Mouse (Mus musculus) midbrain, embryonic 10.5 days (tissue): ENCODE results near the gene Vcp. TPM values are rescaled to one million over a fixed set of nuclear protein-coding genes. Genes with fewer than 3 reads are reported as not detected.

ENCODE experiments used
- DNase-seq: peaks from one replicate; pipeline ENCODE4 v3.0.0-alpha.2; 2017; ENCODE audit warnings: low spot score
- H3K27ac ChIP-seq: fragments of 300-500 bp; sonication (generic); replicated peaks from 2 replicates; pipeline ENCODE4 v1.5.1; 2016; ENCODE audit warnings: mild to moderate bottlenecking
- H3K27me3 ChIP-seq: fragments of 300-500 bp; sonication (generic); 2 replicates; pipeline ENCODE4 v1.6.1; 2016; ENCODE audit warnings: low read depth, mild to moderate bottlenecking; ENCODE audit not compliant: poor library complexity, severe bottlenecking
- H3K36me3 ChIP-seq: fragments of 300-500 bp; sonication (generic); 2 replicates; pipeline ENCODE4 v1.6.1; 2016; ENCODE audit warnings: mild to moderate bottlenecking, moderate library complexity
- H3K4me1 ChIP-seq: fragments of 300-500 bp; sonication (generic); 2 replicates; pipeline ENCODE4 v1.6.1; 2016
- H3K4me3 ChIP-seq: fragments of 300-500 bp; sonication (generic); 2 replicates; pipeline ENCODE4 v1.5.1; 2016; ENCODE audit warnings: mild to moderate bottlenecking, moderate library complexity
- H3K9me3 ChIP-seq: fragments of 300-500 bp; sonication (generic); replicated peaks from 2 replicates; pipeline ENCODE4 v1.6.1; 2016; ENCODE audit warnings: mild to moderate bottlenecking
- WGBS: fragments of 180-500 bp; shearing (Covaris S2); methylation state at CpG from one replicate; pipeline ENCODE4 v1.1.7; 2016; 5-methylcytosine and 5-hydroxymethylcytosine counted together
- polyA plus RNA-seq: library from polyadenylated mRNA; unstranded; fragments of >200 nt; fragmentation: Nextera tagmentation; extraction: Ambion mirVana; gene quantifications from 2 replicates; pipeline ENCODE4 v1.2.1, GENCODE M21; 2016

Vcp gene
- polyA plus RNA-seq, 1 experiment from 2014 or later, result 656 TPM

DNA sequence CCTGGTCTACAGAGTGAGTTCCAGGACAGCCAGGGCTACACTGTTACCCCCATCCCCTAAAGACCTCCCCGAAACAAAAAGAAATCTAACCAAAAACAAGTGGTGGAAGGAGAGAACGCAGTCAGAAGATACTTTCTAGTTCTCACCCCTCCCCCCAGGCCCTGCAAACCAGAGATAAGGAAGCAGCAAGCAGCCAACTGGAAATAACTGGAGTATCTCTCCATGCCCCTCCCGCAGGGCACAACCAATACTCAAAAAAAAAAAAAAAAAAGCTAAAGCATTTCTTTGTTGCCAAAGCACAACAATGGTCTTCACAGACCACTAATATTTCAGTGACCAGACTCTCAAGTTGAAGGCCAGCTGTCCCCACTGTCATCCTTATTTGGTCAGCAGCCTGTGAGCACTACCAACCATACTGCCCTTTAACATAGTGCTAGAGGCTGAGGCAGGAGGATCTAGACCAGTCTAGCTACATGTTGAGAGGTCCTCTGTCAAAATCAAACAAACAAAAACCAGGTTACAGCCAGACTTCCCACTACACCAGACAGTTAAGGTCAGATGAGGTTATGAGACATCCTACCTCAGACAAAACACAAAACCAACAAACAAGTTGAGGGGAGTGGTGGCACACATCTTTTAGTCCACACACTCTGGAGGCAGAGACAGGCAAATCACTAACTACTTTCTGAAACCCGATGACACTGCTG lies 37.7 kb upstream of the Vcp start:
- no peak for DNase-seq
- peaks cover 56% of the 10 kb centered on the region for H3K4me1 ChIP-seq
- H3K27ac ChIP-seq, result no peak overlapping the region; the same call in 1 of the 2 replicates
- no peaks in the 10 kb centered on the region for H3K9me3 ChIP-seq
- no peaks in the 10 kb centered on the region for H3K27me3 ChIP-seq
- WGBS, result 79% methylated on average over 4 of the region's 4 CpGs
- H3K36me3 ChIP-seq, result peaks cover 47% of the 10 kb centered on the region
- H3K4me3 ChIP-seq, result 0 out of 2 replicates have a peak overlapping the region, but pooled peaks have one; percentile 81

DNA sequence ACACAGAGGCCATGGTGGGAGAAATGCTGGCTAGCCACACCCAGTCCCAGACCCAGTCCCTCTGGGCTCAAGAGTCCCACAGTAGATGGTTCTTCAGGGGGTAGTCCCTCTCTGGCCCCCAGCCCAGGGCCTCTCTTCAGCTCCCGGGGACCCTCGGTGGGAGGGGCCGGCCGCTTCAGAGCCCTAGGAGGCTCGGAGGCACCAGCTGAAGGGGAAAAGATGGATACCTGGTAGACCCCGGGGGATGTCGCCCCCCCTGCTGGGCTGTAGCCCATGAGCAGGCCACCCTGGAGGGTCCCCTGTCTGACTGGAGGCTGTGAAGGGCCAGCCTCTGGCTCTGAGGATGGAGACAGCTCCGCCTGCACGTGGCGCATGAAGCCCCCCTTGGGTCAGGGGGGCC lies 36.0 kb upstream of the Vcp start:
- H3K36me3 ChIP-seq, result peaks cover 49% of the 10 kb centered on the region
- H3K4me1 ChIP-seq, result peaks cover 63% of the 10 kb centered on the region
- H3K27me3 ChIP-seq, result no peaks in the 10 kb centered on the region

DNA sequence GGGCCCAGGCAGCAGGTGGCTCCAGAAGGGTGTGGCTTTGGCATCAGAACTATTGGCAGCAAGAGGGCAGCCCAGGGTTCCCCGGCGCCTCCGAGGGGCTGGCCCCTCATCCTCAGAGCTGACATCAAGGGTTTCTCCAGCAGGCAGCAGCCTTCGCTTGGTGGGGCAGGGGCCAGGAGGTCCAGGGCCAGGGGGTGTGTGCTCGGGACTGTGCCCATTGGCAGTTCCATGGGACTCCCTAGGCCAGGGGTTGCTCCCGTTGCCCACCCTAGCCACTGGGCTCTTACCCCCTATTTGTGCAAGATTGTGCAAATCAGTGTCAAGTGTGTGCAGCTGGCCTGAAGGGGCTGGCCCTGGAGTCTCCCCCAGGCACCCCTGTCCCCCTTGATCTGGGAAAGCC lies 35.5 kb upstream of the Vcp start:
- H3K4me3 ChIP-seq, result no peak overlapping the region
- no peak for DNase-seq
- H3K27ac ChIP-seq, result no peak overlapping the region
- H3K4me1 ChIP-seq, result peaks cover 59% of the 10 kb centered on the region
- H3K27me3 ChIP-seq, result no peaks in the 10 kb centered on the region
- 95% methylated on average over 6 of the region's 6 CpGs for WGBS
- H3K36me3 ChIP-seq, result peaks cover 49% of the 10 kb centered on the region
- no peaks in the 10 kb centered on the region for H3K9me3 ChIP-seq

More for the DNA sequence above, 36.0 kb upstream of the Vcp start:
- Histone ChIP-seq H3K27ac (no peak overlapping the region), H3K4me3 (peak overlapping the region; percentile 14; the same call in 1 of the 2 replicates), H3K9me3 (no peaks in the 10 kb centered on the region)
- DNase-seq, result no peak
- WGBS, result 93% methylated on average over 10 of the region's 10 CpGs

DNA sequence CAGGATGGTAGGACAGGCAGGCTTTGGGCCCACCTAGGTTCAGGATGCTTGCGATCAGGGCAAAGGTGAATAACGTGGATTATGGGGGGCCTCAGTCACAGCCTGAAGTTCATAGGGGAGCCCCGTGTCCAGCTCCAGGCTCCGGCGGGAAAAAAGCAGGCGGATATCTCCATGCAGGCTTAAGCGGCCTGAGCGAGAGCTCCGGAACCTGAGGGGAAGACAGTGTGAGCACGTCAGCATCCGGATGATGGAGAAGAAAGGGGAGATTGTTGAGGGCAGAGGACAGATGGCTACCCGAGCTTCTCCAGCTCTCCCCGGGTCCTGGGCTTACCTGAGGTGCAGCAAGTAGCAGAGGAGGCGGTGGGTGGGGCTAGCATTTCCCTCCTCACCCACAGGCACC lies 33.2 kb upstream of the Vcp start:
- peaks cover 48% of the 10 kb centered on the region for H3K4me1 ChIP-seq
- 88% methylated on average over 14 of the region's 14 CpGs for WGBS
- DNase-seq, result no peak
- H3K4me3 ChIP-seq, result no peak overlapping the region
- no peak overlapping the region for H3K27ac ChIP-seq
- H3K9me3 ChIP-seq, result no peaks in the 10 kb centered on the region
- peaks cover 66% of the 10 kb centered on the region for H3K36me3 ChIP-seq
- H3K27me3 ChIP-seq, result no peaks in the 10 kb centered on the region

DNA sequence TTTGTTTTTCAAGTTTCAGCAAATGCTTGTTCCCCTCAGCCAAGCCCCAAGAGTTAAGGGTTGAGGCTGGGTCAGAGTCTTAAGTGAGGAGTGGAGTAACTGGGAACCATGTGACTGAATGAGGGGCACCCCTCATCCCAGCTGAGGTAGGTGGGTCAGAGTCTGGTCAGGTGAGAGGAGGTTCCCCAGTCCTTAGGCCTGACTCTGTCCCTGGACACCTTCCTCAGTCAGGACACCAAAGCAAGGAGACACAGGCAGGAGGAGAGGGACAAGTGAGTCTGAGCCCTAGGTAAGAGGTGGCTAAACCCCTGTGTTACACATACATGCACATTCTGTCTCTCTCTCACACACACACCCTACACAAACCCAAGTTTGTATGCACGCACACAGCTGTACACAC lies 32.2 kb upstream of the Vcp start:
- H3K4me3 ChIP-seq, result no peak overlapping the region
- H3K4me1 ChIP-seq, result peaks cover 39% of the 10 kb centered on the region
- H3K27ac ChIP-seq, result peak overlapping the region; percentile 94
- no peaks in the 10 kb centered on the region for H3K27me3 ChIP-seq
- 92% methylated on average over 1 of the region's 1 CpGs for WGBS
- DNase-seq, result no peak
- H3K36me3 ChIP-seq, result peaks cover 76% of the 10 kb centered on the region
- H3K9me3 ChIP-seq, result no peaks in the 10 kb centered on the region

DNA sequence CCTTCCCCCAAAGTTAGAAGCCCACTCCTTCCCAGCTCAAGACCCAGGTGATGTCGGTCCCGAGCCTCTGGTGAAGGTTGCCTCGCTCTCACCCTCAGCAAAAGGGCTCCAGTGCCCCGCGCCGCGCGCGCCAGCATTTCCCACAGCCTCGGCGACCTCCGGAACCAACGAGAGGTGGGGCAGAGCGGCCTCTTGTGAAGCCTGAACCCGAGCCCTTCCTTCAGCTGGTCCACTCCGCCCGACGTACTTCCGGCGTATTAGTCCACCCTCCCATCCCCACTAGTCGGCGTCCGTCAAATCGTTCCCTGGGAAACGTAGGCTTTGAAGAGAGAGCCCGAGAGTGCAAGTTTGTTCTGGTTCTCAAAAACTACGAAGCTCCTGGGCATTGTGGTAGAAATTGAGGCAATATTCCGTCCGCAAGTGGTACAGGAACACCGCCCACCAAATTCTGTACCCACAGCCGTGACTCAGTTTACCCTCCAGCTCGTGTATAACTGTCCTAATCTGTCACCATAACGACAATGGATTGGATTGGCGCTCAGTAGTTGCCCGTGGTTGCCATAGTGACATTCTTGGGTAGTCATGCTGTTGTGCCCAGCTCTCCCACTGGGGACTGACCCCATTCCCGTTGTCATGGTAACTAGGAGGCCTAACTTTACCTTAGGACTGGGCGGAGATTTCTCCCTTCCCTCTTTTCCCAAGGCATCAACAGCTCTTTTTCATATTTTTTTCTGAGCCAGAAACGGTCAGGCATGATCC lies 31.1 kb upstream of the Vcp start, which contains the start of gene Stoml2:
TSS of gene Stoml2 (minus strand) at position 474 of the 759 bp plus-strand sequence.
- DNase-seq, result peak; percentile 92
- peaks cover 35% of the 10 kb centered on the region for H3K4me1 ChIP-seq
- peak within 1 kb of the TSS; percentile 86 for H3K4me3 ChIP-seq
- no peaks in the 10 kb centered on the region for H3K9me3 ChIP-seq
- peak within 1 kb of the TSS; percentile 94 for H3K27ac ChIP-seq
- peaks cover 79% of the 10 kb centered on the region for H3K36me3 ChIP-seq
- under 1% methylated on average over 38 of the region's 38 CpGs for WGBS
- no peaks in the 10 kb centered on the region for H3K27me3 ChIP-seq

DNA sequence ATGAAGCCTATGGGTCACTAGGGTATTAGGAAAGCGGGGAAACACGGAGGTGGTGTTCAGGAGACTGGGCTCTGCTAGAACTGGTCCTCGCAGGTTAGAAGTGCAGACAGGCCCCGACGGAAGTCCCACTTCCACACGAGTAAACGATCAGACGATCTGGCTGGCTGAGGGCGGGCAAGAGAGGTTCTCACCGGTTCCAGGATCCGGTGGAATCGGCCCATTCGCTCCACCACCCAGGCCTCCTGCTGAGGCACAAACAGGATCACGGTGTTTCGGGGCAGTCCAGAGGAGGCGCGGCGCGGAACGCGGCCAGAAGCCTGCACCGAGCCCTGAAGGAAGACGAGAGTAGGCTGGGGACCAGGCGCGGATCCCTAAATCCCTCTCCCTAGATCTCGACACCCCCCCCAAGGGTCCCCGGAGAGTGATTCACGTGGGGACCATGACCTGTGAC lies 30.5 kb upstream of the Vcp start:
- Histone ChIP-seq H3K27ac (peak overlapping the region; percentile 94), H3K4me1 (peaks cover 36% of the 10 kb centered on the region), H3K27me3 (no peaks in the 10 kb centered on the region), H3K4me3 (peak overlapping the region; percentile 86), H3K36me3 (peaks cover 73% of the 10 kb centered on the region), H3K9me3 (no peaks in the 10 kb centered on the region)
- DNase-seq, result no peak
- WGBS, result 2% methylated on average over 28 of the region's 28 CpGs

DNA sequence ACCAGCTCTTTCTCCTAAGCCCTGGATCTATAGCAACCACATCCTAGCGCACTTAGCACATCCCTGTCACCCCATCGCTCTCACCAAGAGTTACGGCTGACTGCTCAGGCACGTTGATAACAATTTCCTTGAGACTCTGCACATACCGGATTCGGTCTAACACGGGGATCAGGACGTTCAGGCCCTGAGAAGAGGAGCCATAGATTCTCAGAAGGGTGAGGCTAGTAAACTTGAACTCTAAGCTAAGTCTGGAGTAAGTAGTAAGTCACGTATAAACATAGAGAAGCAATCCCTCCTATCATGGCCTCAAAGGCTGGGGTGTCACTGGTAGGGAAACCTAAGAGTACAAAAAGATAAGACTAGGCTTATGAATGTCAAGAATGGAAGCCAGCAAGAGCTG lies 30.0 kb upstream of the Vcp start:
- no peak for DNase-seq
- Histone ChIP-seq H3K36me3 (peaks cover 68% of the 10 kb centered on the region), H3K27me3 (no peaks in the 10 kb centered on the region), H3K4me3 (peak overlapping the region; percentile 86), H3K4me1 (peaks cover 41% of the 10 kb centered on the region), H3K27ac (peak overlapping the region; percentile 94), H3K9me3 (no peaks in the 10 kb centered on the region)
- 79% methylated on average over 9 of the region's 9 CpGs for WGBS

DNA sequence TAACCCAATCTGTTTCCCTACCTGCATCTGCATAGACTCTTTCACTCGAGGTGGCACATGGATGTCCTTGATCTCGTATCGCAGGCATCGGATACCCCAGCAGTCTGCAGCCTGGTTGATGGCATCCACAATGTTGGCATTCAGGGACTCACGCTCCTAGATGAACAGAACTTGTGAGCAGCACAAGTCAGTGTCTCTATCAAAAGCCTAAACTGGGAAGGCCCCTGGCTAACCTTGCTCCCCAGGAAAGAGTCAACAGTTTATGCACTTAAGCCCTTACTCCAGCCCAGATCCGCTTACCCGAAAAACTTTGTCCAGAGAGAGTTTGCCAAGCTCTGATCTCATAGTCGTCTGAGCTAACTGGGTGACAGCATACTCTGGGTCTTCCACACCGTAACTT lies 29.4 kb upstream of the Vcp start:
- Histone ChIP-seq H3K4me3 (peak overlapping the region; percentile 86; the same call in 1 of the 2 replicates), H3K4me1 (peaks cover 47% of the 10 kb centered on the region), H3K9me3 (no peaks in the 10 kb centered on the region), H3K27me3 (no peaks in the 10 kb centered on the region), H3K27ac (no peak overlapping the region), H3K36me3 (peaks cover 62% of the 10 kb centered on the region)
- DNase-seq, result no peak
- WGBS, result 95% methylated on average over 9 of the region's 9 CpGs

DNA sequence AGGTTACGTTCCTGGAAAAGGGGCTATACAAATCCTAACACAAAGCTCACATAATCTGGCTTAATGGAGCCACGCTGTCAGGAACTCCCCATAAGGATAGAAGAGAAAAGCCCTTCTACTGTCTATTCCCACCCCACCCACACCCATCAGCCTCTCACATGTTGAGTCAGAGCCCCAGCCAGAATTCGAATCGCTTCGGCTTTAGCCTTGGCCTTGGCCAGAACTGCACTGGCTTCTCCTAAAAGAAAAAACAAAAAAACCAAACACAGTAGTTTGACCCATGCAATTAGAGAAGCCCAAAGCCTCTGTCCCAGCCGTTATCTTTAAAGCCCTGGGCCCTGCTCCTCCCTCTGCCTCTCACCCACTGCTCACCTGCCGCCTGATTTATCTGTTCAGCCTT lies 28.8 kb upstream of the Vcp start:
- no peak overlapping the region for H3K4me3 ChIP-seq
- H3K9me3 ChIP-seq, result no peaks in the 10 kb centered on the region
- no peak overlapping the region for H3K27ac ChIP-seq
- H3K36me3 ChIP-seq, result peaks cover 61% of the 10 kb centered on the region
- H3K4me1 ChIP-seq, result peaks cover 52% of the 10 kb centered on the region
- DNase-seq, result no peak
- WGBS, result 92% methylated on average over 7 of the region's 7 CpGs
- H3K27me3 ChIP-seq, result no peaks in the 10 kb centered on the region

DNA sequence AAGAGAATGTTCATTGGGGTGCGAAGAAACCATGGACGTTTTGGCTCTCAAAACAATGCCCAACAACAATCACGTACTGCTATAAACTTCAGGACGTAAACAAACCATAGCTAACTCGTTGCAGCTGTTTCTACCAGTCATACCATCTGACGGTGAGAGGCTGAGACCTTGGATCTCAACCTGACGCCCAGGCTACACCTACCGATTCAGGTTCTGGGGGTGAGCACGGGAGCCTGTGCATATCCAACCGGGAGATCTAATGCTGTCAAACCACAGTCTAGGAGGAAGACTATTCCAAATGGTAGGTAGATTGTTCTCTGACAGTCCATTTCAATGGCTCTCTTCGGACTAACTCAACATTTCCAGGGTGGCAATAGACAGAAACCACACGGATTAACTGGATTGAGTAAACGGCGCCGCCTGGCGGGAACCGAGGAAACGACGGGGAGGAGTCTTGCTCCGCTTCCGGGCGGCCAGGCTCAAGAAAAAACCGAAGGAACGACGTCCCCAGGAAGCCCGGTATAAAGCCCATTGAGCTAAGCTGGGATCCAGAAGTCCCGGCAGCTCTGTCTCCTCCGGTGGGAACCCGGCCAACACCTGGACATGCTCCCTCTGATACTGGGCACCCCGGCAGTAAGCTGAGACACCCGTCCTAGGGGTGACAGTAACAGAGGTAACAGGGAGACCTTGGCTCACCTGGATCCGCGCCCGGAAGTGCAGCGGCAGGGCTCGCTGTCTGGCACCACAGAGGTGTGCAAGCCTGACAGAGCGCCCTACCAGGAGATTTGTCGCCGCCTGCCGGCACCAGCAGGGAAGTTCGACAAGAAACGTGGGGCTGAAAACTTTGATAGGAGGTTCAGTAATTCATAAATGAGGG lies 25.0 kb upstream of the Vcp start, which contains the start of gene Pigo:
TSS of gene Pigo (minus strand) at position 736 of the 877 bp plus-strand sequence.
- peaks cover 27% of the 10 kb centered on the region for H3K4me1 ChIP-seq
- no peaks in the 10 kb centered on the region for H3K9me3 ChIP-seq
- H3K36me3 ChIP-seq, result peaks cover 81% of the 10 kb centered on the region
- peak within 1 kb of the TSS; percentile 87 for H3K27ac ChIP-seq
- no peaks in the 10 kb centered on the region for H3K27me3 ChIP-seq
- H3K4me3 ChIP-seq, result peak within 1 kb of the TSS; percentile 74
- 9% methylated on average over 42 of the region's 42 CpGs for WGBS
- peak; percentile 91 for DNase-seq

DNA sequence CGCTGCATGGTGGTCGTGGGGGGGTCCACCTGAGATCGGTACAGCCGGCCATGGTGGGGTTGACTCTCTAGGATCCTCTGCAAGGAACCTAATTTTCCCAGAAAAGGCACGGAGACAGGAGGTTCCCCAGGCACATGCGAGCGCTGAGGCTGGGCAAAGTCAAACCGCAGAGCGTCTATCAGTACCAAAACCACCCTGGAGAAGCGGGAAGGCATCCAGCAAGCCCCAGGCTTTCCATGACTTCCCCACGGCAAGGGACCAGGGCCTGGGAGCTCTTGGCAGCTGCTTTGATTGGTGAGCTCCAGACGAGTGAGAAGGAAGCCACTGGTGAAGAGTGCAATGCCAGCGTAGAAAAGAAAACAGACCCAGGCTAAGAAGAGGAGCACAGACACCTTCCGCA lies 24.4 kb upstream of the Vcp start:
- DNase-seq, result no peak
- Histone ChIP-seq H3K4me3 (peak overlapping the region; percentile 74), H3K27ac (peak overlapping the region; percentile 87), H3K9me3 (no peaks in the 10 kb centered on the region), H3K4me1 (peaks cover 21% of the 10 kb centered on the region), H3K27me3 (no peaks in the 10 kb centered on the region), H3K36me3 (peaks cover 82% of the 10 kb centered on the region)
- WGBS, result 86% methylated on average over 14 of the region's 14 CpGs
